Mouse (Mus musculus): ENCODE data around the gene Krt76. TPM values are rescaled to one million over a fixed set of nuclear protein-coding genes. Genes with fewer than 3 reads are reported as not detected.

The Krt76 gene
- total RNA-seq, 2 experiments from 2014 or later: not detected

DNA sequence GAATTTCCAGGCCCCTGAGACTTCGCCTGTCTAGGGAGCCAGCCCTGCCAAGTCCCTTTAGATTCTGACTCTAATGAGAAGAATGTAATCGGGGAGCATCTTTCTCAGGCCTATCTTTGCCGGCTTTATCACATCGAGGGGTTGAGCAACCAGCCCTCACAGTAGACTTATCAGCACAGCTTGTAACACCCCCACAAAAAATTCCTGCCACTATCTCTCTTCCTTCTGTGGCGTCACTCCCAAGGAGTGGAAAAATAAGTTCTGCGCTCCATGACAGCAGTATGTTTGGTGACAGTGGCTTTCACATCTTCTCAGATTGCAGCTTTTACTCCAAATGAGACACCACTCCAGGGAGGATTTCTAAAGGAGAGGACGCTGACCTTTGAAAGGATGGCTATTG is 26.0 kb downstream of the Krt76 start:
- intact Hi-C loops (cut with DNase I): no loop called here
- no peak for DNase-seq

DNA sequence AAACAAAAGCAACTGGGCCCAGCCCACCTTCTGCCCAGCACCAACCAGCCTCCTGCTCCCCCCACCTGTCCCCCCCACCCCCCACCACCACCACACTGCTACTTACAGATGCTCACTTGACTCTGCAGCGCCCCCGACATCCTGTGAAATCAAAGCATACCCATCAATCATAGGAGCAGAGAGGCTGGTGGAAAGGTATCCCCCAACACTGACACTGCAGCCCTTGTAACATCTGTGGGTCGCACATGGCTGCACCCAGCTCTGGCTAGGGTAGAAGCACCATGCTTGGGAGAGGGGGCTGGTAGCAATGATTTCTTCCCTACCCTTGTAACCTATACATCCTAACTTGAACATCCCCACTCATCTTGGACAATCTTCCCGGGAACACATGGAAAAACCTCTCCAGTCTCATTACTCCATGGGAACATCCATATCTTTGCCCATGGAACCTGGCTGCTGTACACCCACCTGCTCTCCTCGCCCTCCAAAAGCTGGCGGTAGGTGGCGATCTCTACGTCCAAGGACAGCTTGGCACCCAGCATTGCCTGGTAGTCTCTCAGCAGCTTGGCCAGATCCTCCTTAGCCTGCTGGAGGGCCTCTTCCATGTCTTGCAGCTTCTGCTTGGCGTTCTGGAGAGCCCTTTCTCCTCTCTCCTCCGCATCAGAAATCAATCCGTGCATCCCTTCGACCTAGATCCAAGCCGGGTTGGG is 32.1 kb downstream of the Krt76 start:
- no peak for DNase-seq
- intact Hi-C loops (cut with DNase I): no loop called here

DNA sequence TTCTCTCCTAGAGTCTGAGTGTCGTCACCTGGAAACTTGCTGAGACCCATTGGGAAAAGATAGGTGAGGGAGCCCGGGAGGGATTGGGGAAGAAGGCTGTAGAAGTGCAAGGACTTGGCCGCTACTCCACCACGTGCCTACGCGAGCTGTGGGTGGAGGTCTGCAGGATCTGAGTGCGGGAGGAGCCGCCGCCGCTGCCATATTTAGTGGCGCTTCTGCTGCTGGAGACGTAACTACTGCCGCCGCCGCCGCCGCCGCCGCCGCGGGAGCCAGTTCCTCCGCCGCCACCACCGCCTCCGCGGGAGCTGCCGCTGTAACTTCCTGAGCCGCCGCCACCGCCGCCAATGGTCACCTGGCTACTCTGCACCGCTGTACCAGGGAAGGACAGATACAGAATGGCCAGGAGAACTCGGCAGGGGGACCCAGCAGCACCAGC is 33.0 kb downstream of the Krt76 start:
- no peak for DNase-seq

DNA sequence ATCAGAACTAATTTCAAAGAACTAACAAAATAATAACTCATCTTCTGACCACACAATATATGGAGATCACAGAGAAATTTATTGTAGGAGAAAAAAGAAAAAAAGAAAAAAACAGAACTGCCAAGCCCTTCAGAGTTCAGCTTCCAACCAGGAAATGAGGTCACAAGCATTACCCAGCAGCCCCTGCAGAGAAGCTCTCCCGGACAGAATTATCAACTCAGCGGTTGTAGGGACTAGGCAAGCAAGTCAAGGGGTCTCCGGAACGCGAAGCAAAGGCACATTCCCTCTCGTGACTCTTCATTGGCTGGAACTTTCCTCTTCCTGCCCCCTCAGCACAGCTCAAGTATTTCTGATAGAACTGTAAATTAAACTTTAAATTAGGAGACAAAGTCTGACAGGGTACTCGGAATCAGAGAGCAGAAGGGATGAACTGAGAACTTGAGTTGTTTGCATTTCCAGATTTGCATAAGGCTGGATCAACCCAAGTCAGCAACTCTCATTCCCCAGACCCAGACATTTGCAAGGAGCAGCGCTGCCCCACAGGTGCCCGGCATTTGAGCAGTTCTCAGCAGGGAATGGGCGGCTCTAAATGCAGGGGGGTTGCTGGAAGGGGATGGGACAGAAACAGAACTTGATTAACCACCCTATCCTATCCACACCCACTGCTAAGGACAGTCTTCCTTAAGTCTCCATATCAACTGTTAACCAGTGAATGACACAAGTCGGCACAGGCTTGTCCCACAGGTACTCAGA is 33.9 kb downstream of the Krt76 start:
- DNase-seq: no peak
- intact Hi-C loops (cut with DNase I): no loop called here

More for the DNA sequence above, 33.0 kb downstream of the Krt76 start:
- intact Hi-C loops (cut with DNase I): no loop called here

DNA sequence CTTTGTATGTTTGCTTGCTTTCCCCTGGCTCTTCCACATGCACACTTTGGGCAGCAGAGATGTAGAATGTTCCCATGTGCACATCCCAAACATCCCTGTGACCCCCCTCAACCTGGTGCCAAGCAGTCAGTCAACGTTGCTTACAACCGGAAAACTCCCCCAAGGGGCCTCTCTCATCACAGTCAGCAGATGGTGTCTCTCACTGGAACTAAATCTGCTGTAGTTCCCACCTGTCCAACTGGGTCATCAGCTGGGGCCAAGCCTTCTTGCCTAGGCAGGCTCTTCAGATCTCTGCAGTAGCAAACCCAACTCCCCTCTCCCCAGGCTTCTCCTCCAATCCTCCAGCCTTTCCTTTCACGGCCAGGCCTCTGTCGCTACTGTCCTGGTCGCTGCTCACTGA is 36.0 kb downstream of the Krt76 start:
- intact Hi-C loops (cut with DNase I): no loop called here

DNA sequence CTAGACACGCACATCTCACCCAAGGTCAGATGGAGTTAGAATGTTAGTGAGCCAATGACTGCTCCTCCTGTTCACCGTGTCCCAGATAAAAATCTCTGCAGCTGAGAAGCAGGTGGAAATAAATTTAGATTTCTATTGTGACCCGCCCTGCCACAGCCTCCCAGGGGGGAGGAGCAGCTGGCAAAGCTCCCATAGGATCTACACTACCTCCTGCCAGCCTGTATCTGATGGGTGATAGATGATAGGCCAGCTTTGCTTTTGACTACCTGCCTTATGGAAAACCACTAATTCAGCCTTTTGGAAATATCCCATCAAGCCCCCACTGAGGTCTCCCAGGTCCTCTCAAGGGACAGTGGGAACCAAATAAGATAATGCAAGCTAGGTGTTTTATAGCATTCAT is 37.0 kb downstream of the Krt76 start:
- DNase-seq: no peak
- intact Hi-C loops (cut with DNase I): no loop called here

More for the DNA sequence above, 36.0 kb downstream of the Krt76 start:
- no peak for DNase-seq

DNA sequence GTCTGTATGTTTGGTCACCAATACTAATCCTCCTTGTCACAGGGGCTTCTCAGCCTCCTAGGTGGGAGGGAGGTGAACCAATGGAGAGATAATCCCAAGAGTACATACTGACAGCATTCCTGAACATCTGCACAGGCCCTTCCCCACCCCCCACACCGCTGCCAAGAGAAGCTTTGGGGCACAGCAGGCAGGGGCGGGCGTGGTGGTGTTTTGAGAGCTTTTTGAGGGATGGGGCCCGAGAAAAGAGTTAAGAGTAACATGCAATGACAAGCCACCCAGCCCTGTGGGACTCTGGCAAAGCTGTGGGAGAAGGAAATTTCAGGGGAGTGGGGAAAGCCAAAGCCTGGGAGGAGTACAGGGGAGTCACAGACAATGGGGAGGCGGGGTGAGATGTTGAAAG is 38.4 kb downstream of the Krt76 start:
- intact Hi-C loops (cut with DNase I): no loop called here
- DNase-seq: no peak

DNA sequence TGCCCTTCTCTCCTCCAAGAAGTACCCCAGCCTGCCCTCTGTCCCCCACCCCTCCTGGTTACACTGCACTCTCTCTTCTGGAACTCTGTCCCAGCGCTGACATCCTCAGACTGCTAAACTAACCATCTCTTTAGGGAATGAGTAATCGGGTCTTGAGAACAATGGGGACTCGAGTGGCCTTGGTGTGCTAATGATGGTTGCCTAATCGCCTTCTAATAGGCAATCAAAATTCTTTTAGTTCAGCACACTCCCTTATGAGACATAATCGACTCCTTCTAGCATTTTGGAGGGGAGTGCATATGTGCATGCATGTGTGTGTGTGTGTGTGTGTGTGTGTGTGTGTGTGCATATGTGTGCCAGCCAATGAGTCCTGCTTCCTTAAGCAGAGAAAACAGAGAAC is 40.1 kb downstream of the Krt76 start:
- intact Hi-C loops (cut with DNase I): no loop called here
- no peak for DNase-seq

DNA sequence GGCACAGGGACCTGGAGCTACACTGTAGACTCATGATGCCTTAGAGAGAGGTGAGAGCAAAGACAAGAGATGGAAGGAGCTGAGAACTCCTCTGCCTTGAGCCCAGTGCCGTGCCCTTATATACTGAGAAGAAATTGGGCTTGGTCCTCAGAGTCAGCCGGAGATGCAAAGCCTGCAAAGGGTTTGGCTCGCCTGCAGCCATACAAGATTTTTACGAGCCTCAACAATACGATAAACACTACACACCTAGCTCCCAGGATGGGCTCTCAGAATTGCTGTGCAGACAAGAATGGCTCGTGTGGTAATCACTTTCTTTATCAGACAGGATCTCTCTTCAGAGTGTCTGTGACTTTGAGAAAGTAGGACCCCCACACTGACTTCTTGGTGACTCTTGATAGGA is 42.0 kb downstream of the Krt76 start, which contains the start of gene Krt1:
TSS of gene Krt1 (minus strand) at position 101 of the 400 bp plus-strand sequence.
- DNase-seq: no peak
- intact Hi-C loops (cut with DNase I): no loop called here

DNA sequence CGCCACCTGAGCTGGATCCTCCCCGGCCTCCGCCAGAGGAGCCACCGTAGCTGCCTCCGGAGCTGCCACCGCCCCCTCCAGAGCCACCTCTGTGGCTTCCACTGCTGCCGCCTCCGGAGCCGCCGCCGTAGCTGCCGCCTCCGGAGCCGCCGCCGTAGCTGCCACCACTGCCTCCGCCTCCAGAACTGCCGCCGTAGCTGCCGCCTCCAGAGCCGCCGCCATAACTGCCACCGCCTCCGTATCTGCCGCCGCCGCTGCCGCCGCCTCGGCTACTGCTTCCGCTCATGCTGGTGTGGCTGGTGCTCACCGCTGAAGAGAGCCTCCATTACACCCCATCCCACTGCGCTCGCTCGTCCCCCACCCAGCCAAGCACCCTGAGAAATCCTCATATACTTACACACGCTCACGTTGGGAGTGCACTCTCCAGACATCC is 46.7 kb downstream of the Krt76 start:
- intact Hi-C loops (cut with DNase I): no loop called here
- no peak for DNase-seq

DNA sequence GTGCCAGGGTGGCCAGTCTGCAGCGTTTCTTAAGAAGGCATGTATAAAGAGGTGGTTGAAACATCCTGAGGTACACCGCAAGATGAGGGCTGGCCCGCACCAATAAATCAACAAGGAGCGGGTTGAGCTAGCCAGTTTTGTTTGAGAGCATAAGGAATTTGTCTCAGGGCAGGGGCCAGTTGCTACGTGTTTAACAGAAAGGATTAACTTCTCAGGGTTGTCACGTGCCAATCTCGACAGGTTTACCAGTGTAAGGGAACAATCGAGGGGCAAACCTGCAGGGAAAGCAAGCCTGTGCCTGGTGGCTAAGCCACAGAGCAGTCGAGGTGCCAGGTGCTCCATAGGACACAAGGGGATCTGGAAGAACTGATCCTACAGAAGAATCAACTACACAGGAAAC is 49.5 kb downstream of the Krt76 start:
- DNase-seq: no peak
- intact Hi-C loops (cut with DNase I): no loop called here

DNA sequence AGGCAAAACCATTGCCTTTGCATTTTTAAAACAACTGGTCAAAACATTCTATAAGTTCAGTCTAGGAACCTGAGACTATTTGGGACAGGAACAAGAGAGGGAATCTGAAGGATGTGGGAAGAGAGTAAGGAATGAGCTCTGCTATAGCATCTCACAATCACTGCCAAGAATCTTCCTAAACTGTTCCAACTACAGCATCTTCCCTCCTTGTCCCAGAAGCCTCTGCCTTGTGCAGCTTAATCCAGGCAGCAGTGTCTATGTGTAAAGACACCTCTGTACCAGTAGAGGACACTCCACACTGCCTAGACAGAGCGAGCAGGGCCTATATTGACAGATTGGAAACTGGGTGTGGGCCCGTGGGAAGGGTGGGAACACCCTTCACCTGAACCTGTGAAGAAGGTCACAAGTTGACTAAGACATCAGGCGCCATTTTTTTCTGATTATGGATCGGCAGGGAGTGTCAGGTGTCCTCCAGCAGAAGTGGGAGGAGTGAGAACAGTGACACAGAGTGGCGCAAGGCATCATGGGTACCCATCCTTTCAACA is 57.9 kb downstream of the Krt76 start:
- intact Hi-C loops (cut with DNase I): no loop called here
- DNase-seq: no peak

Small RNA genes lying within 50 kb of the gene (microRNA-seq; reads per million reads assigned to microRNA genes)
- 0 reads per million in 2 experiments for gene Gm44356

Other genes with a start within 250 kb of the Krt76 start
- gene Gm5478, start 245.5 kb downstream of the Krt76 start, total RNA-seq (2021): not detected
- not detected for gene Krt6b, start 212.6 kb downstream of the Krt76 start, total RNA-seq (2021)
- not detected for gene Krt6a, start 198.6 kb downstream of the Krt76 start, total RNA-seq (2021)
- under 1 TPM in 1 of 2 experiments, not detected in 1; 0.15 TPM for gene Krt5, start 180.0 kb downstream of the Krt76 start, total RNA-seq (2021)
- not detected for gene Krt71, start 149.8 kb downstream of the Krt76 start, total RNA-seq (2021)
- not detected for gene Krt72, start 106.5 kb downstream of the Krt76 start, total RNA-seq (2021)
- not detected for gene Krt73, start 90.6 kb downstream of the Krt76 start, total RNA-seq (2021)
- not detected for gene Krt2, start 74.8 kb downstream of the Krt76 start, total RNA-seq (2021)
- not detected for gene Krt1, start 42.1 kb downstream of the Krt76 start, total RNA-seq (2021)
- gene Krt77, start 23.2 kb downstream of the Krt76 start, total RNA-seq (2021): not detected
- gene Krt4, start 31.8 kb upstream of the Krt76 start, total RNA-seq (2021): under 1 TPM in 1 of 2 experiments, not detected in 1; 0.12 TPM
- under 1 TPM in 1 of 2 experiments, not detected in 1; 0.13 TPM for gene Krt79, start 47.4 kb upstream of the Krt76 start, total RNA-seq (2021)
- gene Krt78, start 61.4 kb upstream of the Krt76 start, total RNA-seq (2021): not detected
- gene Krt8, start 111.6 kb upstream of the Krt76 start, total RNA-seq (2021): 1 to 10 TPM in 1 of 2 experiments, under 1 TPM in 1; 0.30 to 1.0 TPM
- gene Krt18, start 135.3 kb upstream of the Krt76 start, total RNA-seq (2021): 1 to 10 TPM in 1 of 2 experiments, not detected in 1; 1.3 TPM
- gene Eif4b, start 180.9 kb upstream of the Krt76 start, total RNA-seq (2021): 100 to 1,000 TPM; 148 to 169 TPM
- 10 to 100 TPM; 34.7 to 36.0 TPM for gene Tns2, start 207.5 kb upstream of the Krt76 start, total RNA-seq (2021)
- gene Spryd3, start 243.3 kb upstream of the Krt76 start, total RNA-seq (2021): 1 to 10 TPM; 6.0 to 6.2 TPM